Mouse (Mus musculus): ENCODE measurements around the gene Pck2. TPM values are rescaled to one million over a fixed set of nuclear protein-coding genes. Genes with fewer than 3 reads are reported as not detected.

Gene Pck2
- 16.2 and 17.8 TPM in 2 replicates for polyA plus RNA-seq (2014; fragmentation: Nextera tagmentation; extraction: Ambion mirVana)

GRCm38 (mm10) chr14:55540067-55540786, at the start of gene Pck2:
TSS of gene Pck2 (plus strand) at chr14:55540266.
- peak within 1 kb of the TSS; percentile 54 for H3K4me3 ChIP-seq (ENCODE audit: low read depth, low read length)
- H3K9ac ChIP-seq (ENCODE audit: low read length) = peak within 1 kb of the TSS; percentile 77
- WGBS = under 1% methylated on average over 32 of the region's 32 CpGs
- ATAC-seq (replicated peaks; ENCODE audit: low FRiP score) (peak; percentile 86), DNase-seq (ENCODE audit: low spot score) (peak; percentile 87)
- peak within 1 kb of the TSS; percentile 72 for H3K27ac ChIP-seq (ENCODE audit: low read depth, low read length)
- no peaks in the 10 kb centered on the region for H3K36me3 ChIP-seq (ENCODE audit: control insufficient read depth, insufficient read depth, low read length)
- peak within 1 kb of the TSS; percentile 83 for H3K4me2 ChIP-seq (ENCODE audit: low read depth, low read length, severe bottlenecking)
- H3K9me3 ChIP-seq (ENCODE audit: control insufficient read depth, low read length) = no peaks in the 10 kb centered on the region
- no peaks in the 10 kb centered on the region for H3K27me3 ChIP-seq (ENCODE audit: control insufficient read depth, insufficient read depth, low read length)
- peaks cover 8% of the 10 kb centered on the region; the same call in 1 of the 2 replicates for H3K4me1 ChIP-seq (replicated peaks; ENCODE audit: control insufficient read depth, insufficient read depth, low read length)

- under 1% methylated on average over 49 of the region's 68 CpGs for WGBS
- peak; percentile 85 for ATAC-seq (replicated peaks; ENCODE audit: low FRiP score)
Observed at GRCm38 (mm10) chr14:55490361-55491201, 49.5 kb upstream of the Pck2 start, which contains the start of gene Carmil3. TSS of gene Carmil3 (plus strand) at chr14:55490651.

GRCm38 (mm10) chr14:55491291-55491833, 48.7 kb upstream of the Pck2 start:
- peak; percentile 85 for ATAC-seq (replicated peaks; ENCODE audit: low FRiP score)
- peak; percentile 86 for DNase-seq (ENCODE audit: low spot score)
- Histone ChIP-seq H3K4me2 (ENCODE audit: low read depth, low read length, severe bottlenecking) (peak overlapping the region; percentile 84), H3K9me3 (ENCODE audit: control insufficient read depth, low read length) (no peaks in the 10 kb centered on the region), H3K4me1 (replicated peaks; ENCODE audit: control insufficient read depth, insufficient read depth, low read length) (0 out of 2 replicates have a peak, but pooled peaks cover 3% of the 10 kb centered on the region), H3K4me3 (ENCODE audit: low read depth, low read length) (peak overlapping the region; percentile 77), H3K9ac (ENCODE audit: low read length) (peak overlapping the region; percentile 86), H3K27me3 (ENCODE audit: control insufficient read depth, insufficient read depth, low read length) (no peaks in the 10 kb centered on the region), H3K27ac (ENCODE audit: low read depth, low read length) (peak overlapping the region; percentile 76), H3K36me3 (ENCODE audit: control insufficient read depth, insufficient read depth, low read length) (no peaks in the 10 kb centered on the region; the same call in 1 of the 2 replicates)
- 1% methylated on average over 29 of the region's 30 CpGs for WGBS

More at GRCm38 (mm10) chr14:55490361-55491201, 49.5 kb upstream of the Pck2 start, which contains the start of gene Carmil3:
- H3K36me3 ChIP-seq (ENCODE audit: control insufficient read depth, insufficient read depth, low read length) = no peaks in the 10 kb centered on the region; the same call in 1 of the 2 replicates
- peak within 1 kb of the TSS; percentile 77 for H3K4me3 ChIP-seq (ENCODE audit: low read depth, low read length)
- peak; percentile 89 for DNase-seq (ENCODE audit: low spot score)
- 0 out of 2 replicates have a peak, but pooled peaks cover 3% of the 10 kb centered on the region for H3K4me1 ChIP-seq (replicated peaks; ENCODE audit: control insufficient read depth, insufficient read depth, low read length)
- H3K4me2 ChIP-seq (ENCODE audit: low read depth, low read length, severe bottlenecking) = peak within 1 kb of the TSS; percentile 84
- H3K27me3 ChIP-seq (ENCODE audit: control insufficient read depth, insufficient read depth, low read length) = no peaks in the 10 kb centered on the region
- peak within 1 kb of the TSS; percentile 86 for H3K9ac ChIP-seq (ENCODE audit: low read length)
- peak within 1 kb of the TSS; percentile 76 for H3K27ac ChIP-seq (ENCODE audit: low read depth, low read length)
- H3K9me3 ChIP-seq (ENCODE audit: control insufficient read depth, low read length) = no peaks in the 10 kb centered on the region

- H3K9me3 ChIP-seq (ENCODE audit: control insufficient read depth, low read length) = no peaks in the 10 kb centered on the region
- WGBS = 53% methylated on average over 3 of the region's 3 CpGs
- no peak for DNase-seq (ENCODE audit: low spot score)
- H3K9ac ChIP-seq (ENCODE audit: low read length) = no peak overlapping the region; the same call in 1 of the 2 replicates
- H3K4me1 ChIP-seq (replicated peaks; ENCODE audit: control insufficient read depth, insufficient read depth, low read length) = 0 out of 2 replicates have a peak, but pooled peaks cover 3% of the 10 kb centered on the region
- no peak overlapping the region for H3K4me2 ChIP-seq (ENCODE audit: low read depth, low read length, severe bottlenecking)
- H3K27me3 ChIP-seq (ENCODE audit: control insufficient read depth, insufficient read depth, low read length) = no peaks in the 10 kb centered on the region
- ATAC-seq (replicated peaks; ENCODE audit: low FRiP score) = no peak
- no peak overlapping the region for H3K27ac ChIP-seq (ENCODE audit: low read depth, low read length)
- H3K36me3 ChIP-seq (ENCODE audit: control insufficient read depth, insufficient read depth, low read length) = no peaks in the 10 kb centered on the region; the same call in 1 of the 2 replicates
- peak overlapping the region; percentile 77; the same call in 1 of the 2 replicates for H3K4me3 ChIP-seq (ENCODE audit: low read depth, low read length)
Observed at GRCm38 (mm10) chr14:55492103-55492502, 48.0 kb upstream of the Pck2 start.

- H3K9me3 ChIP-seq (ENCODE audit: control insufficient read depth, low read length) = no peaks in the 10 kb centered on the region
- no peak overlapping the region for H3K9ac ChIP-seq (ENCODE audit: low read length)
- no peaks in the 10 kb centered on the region; the same call in 1 of the 2 replicates for H3K36me3 ChIP-seq (ENCODE audit: control insufficient read depth, insufficient read depth, low read length)
- no peaks in the 10 kb centered on the region for H3K27me3 ChIP-seq (ENCODE audit: control insufficient read depth, insufficient read depth, low read length)
- H3K4me1 ChIP-seq (replicated peaks; ENCODE audit: control insufficient read depth, insufficient read depth, low read length) = no peaks in the 10 kb centered on the region
- no peak overlapping the region for H3K4me2 ChIP-seq (ENCODE audit: low read depth, low read length, severe bottlenecking)
- DNase-seq (ENCODE audit: low spot score) = no peak
- no peak overlapping the region for H3K27ac ChIP-seq (ENCODE audit: low read depth, low read length)
- ATAC-seq (replicated peaks; ENCODE audit: low FRiP score) = no peak
- WGBS = 73% methylated on average over 20 of the region's 20 CpGs
- no peak overlapping the region for H3K4me3 ChIP-seq (ENCODE audit: low read depth, low read length)
Observed at GRCm38 (mm10) chr14:55495509-55496240, 44.4 kb upstream of the Pck2 start.

- Histone ChIP-seq H3K9ac (ENCODE audit: low read length) (no peak overlapping the region), H3K9me3 (ENCODE audit: control insufficient read depth, low read length) (no peaks in the 10 kb centered on the region), H3K4me2 (ENCODE audit: low read depth, low read length, severe bottlenecking) (no peak overlapping the region), H3K4me1 (replicated peaks; ENCODE audit: control insufficient read depth, insufficient read depth, low read length) (no peaks in the 10 kb centered on the region), H3K27ac (ENCODE audit: low read depth, low read length) (no peak overlapping the region), H3K36me3 (ENCODE audit: control insufficient read depth, insufficient read depth, low read length) (no peaks in the 10 kb centered on the region; the same call in 1 of the 2 replicates), H3K4me3 (ENCODE audit: low read depth, low read length) (no peak overlapping the region), H3K27me3 (ENCODE audit: control insufficient read depth, insufficient read depth, low read length) (no peaks in the 10 kb centered on the region)
- no peak for DNase-seq (ENCODE audit: low spot score)
- peak; percentile 39 for ATAC-seq (replicated peaks; ENCODE audit: low FRiP score)
- WGBS = 74% methylated on average over 16 of the region's 16 CpGs
Observed at GRCm38 (mm10) chr14:55496761-55497448, 43.2 kb upstream of the Pck2 start.

- Histone ChIP-seq H3K4me1 (replicated peaks; ENCODE audit: control insufficient read depth, insufficient read depth, low read length) (no peaks in the 10 kb centered on the region), H3K4me3 (ENCODE audit: low read depth, low read length) (no peak overlapping the region), H3K27me3 (ENCODE audit: control insufficient read depth, insufficient read depth, low read length) (no peaks in the 10 kb centered on the region), H3K4me2 (ENCODE audit: low read depth, low read length, severe bottlenecking) (no peak overlapping the region), H3K9ac (ENCODE audit: low read length) (no peak overlapping the region), H3K27ac (ENCODE audit: low read depth, low read length) (no peak overlapping the region), H3K36me3 (ENCODE audit: control insufficient read depth, insufficient read depth, low read length) (no peaks in the 10 kb centered on the region; the same call in 1 of the 2 replicates), H3K9me3 (ENCODE audit: control insufficient read depth, low read length) (no peaks in the 10 kb centered on the region)
- WGBS = 39% methylated on average over 6 of the region's 6 CpGs
- ATAC-seq (replicated peaks; ENCODE audit: low FRiP score) = peak; percentile 75
- DNase-seq (ENCODE audit: low spot score) = peak; percentile 91
Observed at GRCm38 (mm10) chr14:55497449-55497821, 42.6 kb upstream of the Pck2 start.

Data from forebrain, embryonic 11.5 days (tissue).